Mouse (Mus musculus) midbrain, embryonic 14.5 days (tissue): ENCODE measurements around the gene Gm11596. TPM values are rescaled to one million over a fixed set of nuclear protein-coding genes. Genes with fewer than 3 reads are reported as not detected.
"Not testable (repeated sequence)": the region's sequence is repeated elsewhere in the genome, so short reads cannot be mapped to it uniquely, and the experiment has no call there.

Source experiments
- ATAC-seq: fragments of 200-750 bp; cut with Nextera tagmentation; 2 replicates; pipeline ENCODE4 v1.8.0; 2017; ENCODE audit warnings: moderate number of reproducible peaks, moderate library complexity; ENCODE audit not compliant: low FRiP score, low TSS enrichment
- DNase-seq: peaks from one replicate; pipeline ENCODE4 v3.0.0-alpha.2; 2015
- H3K27ac ChIP-seq: fragments of 300-500 bp; sonication (generic); replicated peaks from 2 replicates; pipeline ENCODE4 v1.5.1; 2014; ENCODE audit warnings: mild to moderate bottlenecking, low read depth, low read length, moderate library complexity
- H3K27me3 ChIP-seq: fragments of 300-500 bp; sonication (generic); 2 replicates; pipeline ENCODE4 v1.6.1; 2014; ENCODE audit warnings: low read length, control low read depth, mixed read lengths; ENCODE audit not compliant: control insufficient read depth, insufficient read depth
- H3K36me3 ChIP-seq: fragments of 300-500 bp; sonication (generic); 2 replicates; pipeline ENCODE4 v1.6.1; 2014; ENCODE audit warnings: low read length, control low read depth; ENCODE audit not compliant: control insufficient read depth, insufficient read depth
- H3K4me1 ChIP-seq: fragments of 300-500 bp; sonication (generic); 2 replicates; pipeline ENCODE4 v1.6.1; 2014; ENCODE audit warnings: mild to moderate bottlenecking, antibody characterized with exemption, low read length, control low read depth; ENCODE audit not compliant: control insufficient read depth, insufficient read depth
- H3K4me2 ChIP-seq: fragments of 300-500 bp; sonication (generic); 2 replicates; pipeline ENCODE4 v1.6.1; 2014; ENCODE audit warnings: mild to moderate bottlenecking, low read length, moderate library complexity
- H3K4me3 ChIP-seq: fragments of 300-500 bp; sonication (generic); replicated peaks from 2 replicates; pipeline ENCODE4 v1.5.1; 2014; ENCODE audit warnings: low read depth, low read length
- H3K9ac ChIP-seq: fragments of 300-500 bp; sonication (generic); replicated peaks from 2 replicates; pipeline ENCODE4 v1.6.1; 2014; ENCODE audit warnings: mild to moderate bottlenecking, low read length, moderate library complexity
- H3K9me3 ChIP-seq: fragments of 300-500 bp; sonication (generic); 2 replicates; pipeline ENCODE4 v1.6.1; 2016; ENCODE audit warnings: low read length, control low read depth, mixed read lengths; ENCODE audit not compliant: control insufficient read depth
- WGBS: fragments of 180-500 bp; shearing (Covaris S2); extraction: QIAGEN DNeasy Blood & Tissue Kit; methylation state at CpG from one replicate; pipeline ENCODE4 v1.1.7; 2014; 5-methylcytosine and 5-hydroxymethylcytosine counted together
- polyA plus RNA-seq: library from polyadenylated mRNA; unstranded; fragments of >200 nt; fragmentation: Nextera tagmentation; extraction: Ambion mirVana; gene quantifications from 2 replicates; pipeline ENCODE4 v1.2.1, GENCODE M21; 2014

Gene Gm11596
- not detected in 2 replicates for polyA plus RNA-seq

GRCm38 (mm10) chr11:99793367-99793766 is at the start of gene Gm11596:
Gene Gm11596 (minus strand): TSS chr11:99793467.
- ATAC-seq (no peak), DNase-seq (no peak)
- Histone ChIP-seq H3K36me3 (no peaks in the 10 kb centered on the region), H3K4me1 (no peaks in the 10 kb centered on the region), H3K9me3 (no peaks in the 10 kb centered on the region), H3K27ac (no peak within 1 kb of the TSS), H3K4me3 (no peak within 1 kb of the TSS), H3K4me2 (no peak within 1 kb of the TSS), H3K9ac (no peak within 1 kb of the TSS), H3K27me3 (no peaks in the 10 kb centered on the region)
- WGBS = 83% methylated on average over 2 of the region's 2 CpGs

DNA sequence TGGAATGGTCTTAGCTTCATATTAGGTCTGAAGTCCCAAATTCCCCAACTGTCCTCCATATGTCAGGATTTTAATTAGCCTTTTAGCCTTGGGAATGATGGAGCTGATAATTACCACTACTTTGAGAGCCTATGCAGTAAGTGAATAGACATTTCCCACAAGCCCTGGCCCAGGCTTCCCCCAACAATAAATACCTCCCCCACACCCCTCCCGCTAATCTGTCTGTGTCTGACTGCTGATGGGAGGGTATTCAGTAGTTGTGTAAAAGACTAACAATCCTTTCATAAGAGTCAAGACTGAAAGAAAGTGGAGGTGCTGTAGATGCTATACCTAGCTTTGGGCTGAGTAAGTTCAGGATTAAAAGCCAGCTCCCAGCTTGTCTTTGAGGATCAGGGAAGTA is 48.9 kb upstream of the Gm11596 start:
- H3K27me3 ChIP-seq = no peaks in the 10 kb centered on the region
- no peak overlapping the region for H3K4me2 ChIP-seq
- H3K4me1 ChIP-seq = no peaks in the 10 kb centered on the region
- H3K27ac ChIP-seq = no peak overlapping the region
- H3K9me3 ChIP-seq = no peaks in the 10 kb centered on the region
- no peak overlapping the region for H3K9ac ChIP-seq
- no peaks in the 10 kb centered on the region for H3K36me3 ChIP-seq
- WGBS = 70% methylated on average over 1 of the region's 1 CpGs
- DNase-seq = no peak
- no peak for ATAC-seq
- no peak overlapping the region for H3K4me3 ChIP-seq

GRCm38 (mm10) chr11:99837966-99838365 is 44.7 kb upstream of the Gm11596 start, which contains the start of gene 2300003K06Rik:
Gene 2300003K06Rik (minus strand): TSS chr11:99838066.
- WGBS = 77% methylated on average over 1 of the region's 1 CpGs
- DNase-seq = no peak

GRCm38 (mm10) chr11:99815566-99815965 is 22.3 kb upstream of the Gm11596 start, which contains the start of gene Gm11564:
Gene Gm11564 (minus strand): TSS chr11:99815666.
- H3K36me3 ChIP-seq, H3K4me1 ChIP-seq, H3K9ac ChIP-seq, H3K4me3 ChIP-seq, H3K27ac ChIP-seq, H3K27me3 ChIP-seq, H3K9me3 ChIP-seq, DNase-seq, H3K4me2 ChIP-seq, ATAC-seq: not testable (repeated sequence)
- WGBS = 86% methylated on average over 2 of the region's 2 CpGs

More at GRCm38 (mm10) chr11:99837966-99838365, 44.7 kb upstream of the Gm11596 start, which contains the start of gene 2300003K06Rik:
- Histone ChIP-seq H3K4me3 (no peak within 1 kb of the TSS), H3K4me1 (no peaks in the 10 kb centered on the region), H3K4me2 (no peak within 1 kb of the TSS), H3K27me3 (no peaks in the 10 kb centered on the region), H3K36me3 (no peaks in the 10 kb centered on the region), H3K9me3 (no peaks in the 10 kb centered on the region), H3K27ac (no peak within 1 kb of the TSS), H3K9ac (no peak within 1 kb of the TSS)
- no peak for ATAC-seq

GRCm38 (mm10) chr11:99809792-99810191 is 16.5 kb upstream of the Gm11596 start, which contains the start of gene Krtap4-13:
Gene Krtap4-13 (minus strand): TSS chr11:99809892.
- DNase-seq, H3K27ac ChIP-seq, H3K9ac ChIP-seq, H3K4me3 ChIP-seq, H3K4me2 ChIP-seq, H3K4me1 ChIP-seq, H3K9me3 ChIP-seq, H3K27me3 ChIP-seq, H3K36me3 ChIP-seq, ATAC-seq: not testable (repeated sequence)

DNA sequence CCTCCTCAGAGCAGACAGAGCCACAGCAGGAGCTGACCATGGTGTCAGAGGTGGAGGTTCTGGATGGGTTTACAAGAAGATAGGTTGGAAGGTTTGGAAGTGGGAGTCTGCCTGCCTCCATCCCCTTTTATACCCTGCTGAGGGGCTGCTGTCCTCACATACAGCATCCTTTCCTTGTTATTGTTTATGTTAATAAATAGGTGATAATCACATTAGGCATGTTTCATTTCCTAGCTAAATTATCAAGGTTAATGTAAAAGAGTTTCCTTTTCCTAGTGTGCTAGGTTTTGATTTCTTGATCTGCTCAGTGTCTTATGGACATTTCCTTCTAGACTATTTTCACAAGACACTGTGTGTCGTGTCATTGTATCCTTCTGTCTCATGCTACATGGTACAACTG is 11.1 kb upstream of the Gm11596 start, which contains the start of gene Gm11554:
Gene Gm11554, minus strand, starts transcription at position 101 of the 400 bp plus-strand sequence.
- not testable (repeated sequence) for H3K4me2 ChIP-seq, H3K27ac ChIP-seq, ATAC-seq, H3K4me3 ChIP-seq, DNase-seq, H3K36me3 ChIP-seq, H3K9ac ChIP-seq, H3K4me1 ChIP-seq, H3K27me3 ChIP-seq, H3K9me3 ChIP-seq
- WGBS = no CpG with 5 or more reads among the region's 1 CpGs

- not testable (repeated sequence) for H3K9ac ChIP-seq, ATAC-seq, DNase-seq, H3K4me2 ChIP-seq, H3K4me3 ChIP-seq, H3K9me3 ChIP-seq, H3K4me1 ChIP-seq, H3K27ac ChIP-seq, H3K27me3 ChIP-seq, H3K36me3 ChIP-seq
- WGBS = no CpG with 5 or more reads among the region's 1 CpGs
Measured at GRCm38 (mm10) chr11:99798832-99799231, 5.6 kb upstream of the Gm11596 start, which contains the start of gene Gm11569. Gene Gm11569 (minus strand): TSS chr11:99798932.

DNA sequence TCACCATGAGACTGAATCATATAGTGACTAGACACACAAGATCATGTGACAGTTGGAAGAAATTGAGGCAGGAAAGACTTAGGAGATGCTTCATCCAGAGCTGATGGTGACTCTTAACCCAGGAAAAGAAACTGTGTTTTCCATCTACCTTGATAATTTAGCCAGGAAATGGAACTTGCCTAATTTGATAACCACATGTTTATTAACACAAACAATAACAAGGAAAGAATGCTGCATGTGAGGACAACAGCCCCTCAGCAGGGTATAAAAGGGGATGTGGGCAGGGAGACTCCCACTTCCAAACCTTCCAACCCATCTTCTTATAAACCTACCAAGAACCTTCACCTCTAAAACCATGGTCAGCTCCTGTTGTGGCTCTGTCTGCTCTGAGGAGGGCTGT is 8.4 kb downstream of the Gm11596 start, which contains the start of gene Krtap4-9:
Gene Krtap4-9, plus strand, starts transcription at position 301 of the 400 bp plus-strand sequence.
- not testable (repeated sequence) for H3K27me3 ChIP-seq, H3K9ac ChIP-seq, DNase-seq, H3K4me2 ChIP-seq, H3K4me3 ChIP-seq, H3K36me3 ChIP-seq, H3K9me3 ChIP-seq, H3K4me1 ChIP-seq, H3K27ac ChIP-seq, ATAC-seq

DNA sequence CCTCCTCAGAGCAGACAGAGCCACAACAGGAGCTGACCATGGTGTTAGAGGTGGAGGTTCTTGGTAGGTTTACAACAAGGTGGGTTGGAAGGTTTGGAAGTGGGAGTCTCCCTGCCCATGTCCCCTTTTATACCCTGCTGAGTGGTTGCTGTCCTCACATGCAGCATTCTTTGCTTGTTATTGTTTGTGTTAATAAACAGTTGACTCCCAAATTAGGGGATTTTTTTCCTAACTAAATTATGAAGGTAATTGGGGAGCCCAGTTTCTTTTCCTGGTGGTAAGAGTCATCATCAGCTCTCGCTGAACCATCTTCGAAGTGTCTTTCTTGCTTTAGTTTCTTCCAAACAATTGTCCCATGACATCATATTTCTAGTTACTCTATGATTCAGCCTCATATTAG is 12.7 kb downstream of the Gm11596 start, which contains the start of gene Krtap4-8:
Gene Krtap4-8, minus strand, starts transcription at position 101 of the 400 bp plus-strand sequence.
- H3K4me1 ChIP-seq = no peaks in the 10 kb centered on the region
- WGBS = 94% methylated on average over 2 of the region's 2 CpGs
- no peak for ATAC-seq

More for the DNA sequence above, 12.7 kb downstream of the Gm11596 start, which contains the start of gene Krtap4-8:
- Histone ChIP-seq H3K9me3 (no peaks in the 10 kb centered on the region), H3K27me3 (no peaks in the 10 kb centered on the region), H3K4me3 (no peak within 1 kb of the TSS), H3K4me2 (no peak within 1 kb of the TSS), H3K36me3 (no peaks in the 10 kb centered on the region), H3K9ac (no peak within 1 kb of the TSS), H3K27ac (no peak within 1 kb of the TSS)
- DNase-seq = no peak
